Mouse (Mus musculus) adrenal gland, adult (tissue): Measurements from ENCODE around the gene Vwa5b2.
A peak's percentile ranks its signal among the peaks of the same experiment; 100 is the strongest.

Experiments used
- DNase-seq, 2 experiments: peaks; one replicate each; pipeline ENCODE4 v3.0.0; 2022 to 2023; ENCODE audit warnings: low spot score in 1 of 2; ENCODE audit not compliant: inconsistent age in 2 of 2

Vwa5b2 gene

DNA sequence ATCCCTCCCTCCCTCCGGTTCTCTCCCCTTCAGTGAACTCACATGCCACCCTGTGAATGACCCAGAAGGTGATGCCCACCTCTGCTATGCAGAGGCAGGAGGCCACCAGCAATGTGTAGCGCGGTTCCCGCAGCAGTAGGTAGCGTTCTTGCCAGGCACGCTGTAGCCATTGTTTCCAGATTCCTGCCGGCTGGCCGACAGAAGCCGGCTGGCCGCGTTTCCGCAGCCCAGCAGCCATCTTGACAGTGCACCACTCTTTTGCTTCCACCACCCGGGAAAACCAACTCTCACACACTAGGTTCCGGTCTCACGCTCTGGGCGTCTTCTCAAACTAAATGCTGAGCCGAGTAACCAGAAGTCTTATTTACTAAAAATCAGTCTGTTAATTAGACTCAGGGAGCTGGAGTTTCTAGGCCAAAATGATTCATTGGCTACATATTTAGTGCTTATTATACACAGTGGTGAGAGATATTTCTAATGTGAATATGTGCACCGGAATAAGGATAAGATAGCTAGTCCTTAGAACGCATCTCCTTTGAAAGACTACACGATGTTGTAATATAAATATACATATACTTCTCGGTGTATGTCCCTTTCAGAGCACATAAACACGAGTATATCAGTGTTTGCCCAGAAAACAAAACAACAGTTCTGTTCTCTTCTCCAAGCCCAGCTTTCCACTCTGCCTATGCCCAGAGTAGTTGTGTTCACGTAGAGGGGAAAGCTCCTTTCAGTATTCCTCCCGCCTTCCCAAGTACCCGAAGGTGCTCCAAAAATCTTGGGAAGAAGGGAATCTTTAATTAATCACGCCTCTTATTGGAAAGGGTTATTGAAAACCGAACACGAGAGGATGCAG lies 21.5 kb downstream of the Vwa5b2 start:
- DNase-seq = peak; percentile 78 to 94

DNA sequence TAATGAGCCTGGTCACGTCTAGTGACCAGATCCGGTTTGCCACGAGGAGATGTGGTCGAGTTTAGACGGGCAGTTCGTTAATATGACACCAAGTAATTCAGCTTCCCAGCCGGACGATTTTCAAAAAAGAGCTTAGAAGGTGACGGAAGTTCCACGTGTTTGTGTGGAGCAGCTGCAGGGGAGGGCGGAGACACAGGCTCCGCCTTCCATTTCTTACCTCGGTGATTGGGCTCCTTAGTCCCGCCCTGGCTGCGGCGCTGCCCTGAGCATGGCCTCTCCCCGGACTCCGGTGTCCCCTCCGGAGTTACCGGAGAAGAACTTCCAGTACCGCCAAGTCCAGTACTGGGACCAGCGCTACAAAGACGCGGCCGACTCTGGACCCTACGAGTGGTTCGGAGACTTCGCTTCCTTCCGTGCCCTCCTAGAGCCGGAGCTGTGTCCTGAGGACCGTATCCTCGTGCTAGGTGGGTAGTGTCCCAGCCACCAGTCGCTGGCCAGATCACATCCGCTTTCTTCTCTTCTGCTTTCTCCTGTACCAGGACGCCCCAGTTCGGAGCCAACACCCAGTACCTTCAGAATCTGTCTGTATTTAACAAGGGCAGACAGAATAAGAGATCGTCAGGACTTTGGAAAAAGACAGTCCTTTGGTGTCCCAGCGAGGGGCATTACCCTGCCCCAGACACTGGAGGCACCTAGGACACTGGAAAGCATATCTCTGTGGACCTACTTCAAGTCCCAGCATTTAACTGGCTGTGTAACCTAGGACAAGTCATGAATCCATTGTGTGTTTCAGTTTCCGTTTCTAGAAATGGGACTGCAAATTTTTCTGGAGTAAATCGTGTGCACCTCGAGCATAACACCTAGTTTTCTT lies 22.3 kb downstream of the Vwa5b2 start, which contains the start of the genes Eef1akmt4, Gm49333 and Alg3:
Eef1akmt4 (plus strand) TSS at position 237 of the 871 bp plus-strand sequence.
Gm49333 (plus strand) TSS at position 254 of the 871 bp plus-strand sequence.
Alg3 (minus strand) TSS at position 379 of the 871 bp plus-strand sequence.
- DNase-seq = peak; percentile 92 to 97

DNA sequence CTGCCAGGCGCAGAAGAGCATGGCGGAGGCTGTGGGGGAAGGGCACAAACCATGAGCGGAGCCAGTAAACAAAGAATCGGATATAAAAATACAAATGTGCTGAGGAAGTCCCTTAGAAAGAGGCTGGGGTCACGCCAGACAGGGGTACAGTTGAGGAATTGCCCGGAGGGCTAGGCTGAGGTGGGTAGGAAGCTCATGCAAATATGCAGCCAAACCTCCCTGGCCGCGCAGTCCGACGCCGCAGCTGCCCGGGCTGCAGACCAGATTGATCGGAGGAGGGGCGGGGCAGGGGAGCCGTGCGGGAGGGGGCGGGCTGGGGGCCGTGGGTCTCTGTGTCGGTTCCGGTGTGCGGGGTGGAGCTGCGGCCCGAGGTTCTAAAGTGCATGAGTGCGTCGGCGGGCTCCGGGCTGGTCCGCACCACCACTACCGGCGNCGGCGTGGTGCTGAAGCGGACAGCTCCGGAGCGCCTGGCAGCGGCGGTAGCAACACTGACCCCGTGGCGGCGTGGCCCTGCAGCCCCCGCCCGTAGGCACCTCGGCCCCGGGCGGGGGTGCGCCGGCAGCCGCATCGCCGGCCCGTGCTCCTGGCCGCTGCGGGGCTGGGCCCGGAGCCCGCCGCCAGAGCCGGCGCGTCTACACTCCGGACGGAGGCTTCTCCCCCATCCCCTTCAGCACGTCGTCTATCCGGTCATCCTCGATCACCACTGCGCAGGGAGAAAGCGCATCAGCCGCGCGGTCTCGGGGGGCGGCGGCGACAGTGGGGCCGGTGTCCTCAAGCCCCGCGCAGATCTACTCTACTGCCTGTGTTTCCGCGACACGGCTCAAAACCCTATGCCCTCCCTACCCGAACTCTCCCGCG lies 30.5 kb downstream of the Vwa5b2 start:
- DNase-seq = peak; percentile 45 to 78

DNA sequence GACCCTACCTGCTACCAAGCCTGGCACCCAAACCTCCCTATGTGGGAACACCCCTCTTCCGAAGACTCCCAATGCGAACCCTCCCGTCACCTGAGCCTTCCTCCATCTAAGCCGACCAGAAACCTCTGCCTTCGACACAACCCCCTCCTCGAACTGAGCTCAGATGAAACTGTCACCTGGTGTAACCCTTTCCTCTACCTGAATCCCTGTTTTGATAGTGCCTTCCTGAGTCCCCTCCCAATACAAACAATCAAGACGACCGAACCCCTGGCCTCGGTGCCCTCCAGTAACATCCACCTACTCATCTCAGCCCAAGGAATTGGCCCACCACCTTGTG lies 31.1 kb downstream of the Vwa5b2 start:
- DNase-seq = no peak

DNA sequence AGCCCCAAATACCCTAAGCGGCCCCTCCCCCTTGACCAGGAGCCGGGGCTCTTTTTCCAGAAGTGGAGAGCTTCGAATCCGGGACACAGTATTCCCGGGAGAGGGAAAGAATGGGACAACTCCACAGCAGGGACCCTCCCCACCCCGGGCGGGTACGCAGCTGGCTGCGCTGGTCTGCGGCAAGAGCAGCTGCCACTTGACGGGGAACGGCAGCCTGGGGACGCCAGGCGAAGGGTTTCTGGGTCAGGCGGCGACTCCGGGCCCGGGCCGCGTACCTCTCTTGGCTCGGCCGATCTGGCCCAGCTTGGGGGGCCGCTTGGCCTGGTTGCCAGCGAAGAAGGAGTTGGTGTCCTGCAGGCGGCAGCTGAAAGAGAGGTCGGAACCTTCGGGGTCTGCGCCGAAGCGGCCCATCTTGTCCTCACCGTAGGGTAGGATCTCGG lies 31.5 kb downstream of the Vwa5b2 start:
- peak in 1 of 2 experiments; percentile 88 for DNase-seq

DNA sequence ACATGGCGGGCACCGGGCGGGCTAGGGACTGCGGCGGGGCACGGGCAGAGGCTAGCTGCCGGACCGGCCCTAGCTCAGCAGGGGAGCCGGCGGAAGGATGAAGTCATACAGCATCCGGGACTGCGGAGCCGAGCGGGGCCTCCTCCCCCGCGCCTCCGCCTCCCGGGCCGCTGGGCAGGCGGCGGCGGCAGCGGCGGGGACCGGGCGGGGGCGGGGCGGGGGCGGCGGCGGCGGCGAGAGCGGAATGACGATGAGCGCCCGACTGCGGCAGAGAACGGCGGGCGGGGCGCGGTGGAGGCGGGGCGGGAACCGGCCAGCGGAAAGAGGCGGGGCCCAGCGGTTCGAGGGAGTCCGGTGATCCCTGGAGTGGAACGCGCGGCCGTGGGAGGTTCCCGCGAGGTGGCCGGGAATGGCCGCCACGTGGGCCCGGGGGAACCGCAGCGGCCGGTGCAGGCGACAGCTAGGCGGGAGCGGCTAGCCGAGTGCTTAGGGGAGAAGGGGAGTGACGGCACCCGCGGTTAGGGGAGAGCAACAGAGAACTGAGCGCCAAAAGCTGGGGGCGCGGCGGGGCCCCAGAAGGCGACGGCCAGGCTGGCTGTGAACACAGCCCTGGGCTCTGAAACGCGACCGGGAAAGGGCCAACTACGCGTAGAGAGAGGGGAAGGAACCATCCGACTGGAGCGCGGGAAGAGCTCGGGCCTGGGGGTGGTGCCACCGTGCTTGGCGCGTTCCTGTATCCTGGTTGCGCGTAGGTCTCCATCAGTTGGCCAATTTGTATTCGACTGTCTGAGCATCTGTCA lies 32.1 kb downstream of the Vwa5b2 start, which contains the start of gene Camk2n2:
Camk2n2 (minus strand) TSS at position 97 of the 800 bp plus-strand sequence.
- DNase-seq = peak; percentile 86 to 93

DNA sequence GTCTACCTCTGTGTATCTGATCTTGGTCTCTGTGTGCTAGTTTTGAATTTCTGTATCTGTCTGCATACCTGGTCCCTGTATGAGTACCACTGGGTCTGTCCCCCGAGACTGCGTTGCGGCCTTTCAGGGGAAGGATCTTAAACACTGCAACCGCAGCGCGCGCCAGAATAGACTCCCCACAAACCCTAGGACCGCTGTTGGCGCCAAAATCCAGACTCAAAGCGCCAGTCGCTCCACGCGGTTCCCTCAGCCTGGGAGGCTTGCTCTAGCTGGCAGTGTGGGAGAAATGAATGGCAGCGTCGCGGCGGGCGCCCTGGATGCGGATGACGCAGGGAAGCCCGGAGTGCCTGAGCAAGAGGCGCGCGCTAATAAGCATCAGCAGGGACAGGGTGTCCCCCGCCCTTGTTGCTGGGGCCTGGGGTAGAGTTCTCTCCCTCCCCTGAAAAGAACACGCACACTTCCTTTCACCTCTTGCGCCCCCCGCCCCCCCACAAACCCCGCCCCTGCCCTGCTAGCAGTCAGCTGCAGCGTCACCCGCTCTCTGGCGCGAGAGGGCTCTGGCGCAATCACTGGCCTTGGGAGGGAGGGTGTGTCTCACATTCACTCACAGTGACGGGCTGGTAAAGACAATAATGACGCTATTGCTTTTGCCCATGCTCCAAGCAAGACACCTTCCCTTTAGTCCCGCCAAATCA lies 32.9 kb downstream of the Vwa5b2 start:
- peak; percentile 92 to 96 for DNase-seq

DNA sequence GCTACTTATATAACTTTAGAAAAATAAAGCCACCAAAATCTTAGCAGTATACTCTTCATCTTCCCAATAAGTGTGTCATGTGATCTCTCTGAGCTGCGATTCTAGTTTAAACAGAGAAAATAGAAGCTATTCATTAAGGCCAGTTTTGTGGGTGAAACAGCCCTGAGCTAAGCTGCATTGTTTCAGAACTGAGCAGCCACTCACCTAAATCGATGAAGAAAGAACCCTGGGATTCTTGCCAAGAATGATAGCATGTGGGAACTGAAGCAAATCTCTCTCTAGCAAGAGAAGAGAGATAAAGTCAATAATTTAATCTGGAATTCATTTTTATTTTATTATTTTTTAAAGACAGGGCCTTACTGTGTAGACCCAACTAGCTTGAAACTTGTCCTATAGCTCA lies 33.9 kb downstream of the Vwa5b2 start:
- peak in 1 of 2 experiments; percentile 74 for DNase-seq

DNA sequence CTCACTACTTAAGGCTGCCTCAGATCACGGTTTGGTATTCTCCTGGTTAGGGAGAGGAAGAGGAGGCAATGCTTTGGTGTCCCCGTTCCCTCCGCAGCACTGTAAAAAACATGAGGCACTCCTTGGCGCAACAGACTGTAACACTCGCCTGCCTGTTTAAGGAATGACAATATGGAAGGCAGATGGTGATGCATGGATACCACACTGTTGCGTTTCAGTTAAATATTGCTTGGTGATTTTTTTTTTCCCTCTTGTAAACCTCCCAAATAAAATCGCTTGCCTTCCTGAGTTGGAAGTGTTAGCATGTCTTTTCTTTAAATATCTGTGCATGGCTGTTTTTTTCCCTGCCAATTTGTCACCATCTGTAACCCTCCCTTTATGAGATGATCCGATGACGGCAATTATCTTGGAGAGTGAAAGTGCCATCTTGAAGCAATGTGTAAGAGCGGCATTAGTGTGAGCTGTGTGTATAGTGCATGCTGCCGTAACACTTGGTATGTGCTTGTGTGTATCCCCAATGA lies 39.7 kb downstream of the Vwa5b2 start:
- DNase-seq = no peak

DNA sequence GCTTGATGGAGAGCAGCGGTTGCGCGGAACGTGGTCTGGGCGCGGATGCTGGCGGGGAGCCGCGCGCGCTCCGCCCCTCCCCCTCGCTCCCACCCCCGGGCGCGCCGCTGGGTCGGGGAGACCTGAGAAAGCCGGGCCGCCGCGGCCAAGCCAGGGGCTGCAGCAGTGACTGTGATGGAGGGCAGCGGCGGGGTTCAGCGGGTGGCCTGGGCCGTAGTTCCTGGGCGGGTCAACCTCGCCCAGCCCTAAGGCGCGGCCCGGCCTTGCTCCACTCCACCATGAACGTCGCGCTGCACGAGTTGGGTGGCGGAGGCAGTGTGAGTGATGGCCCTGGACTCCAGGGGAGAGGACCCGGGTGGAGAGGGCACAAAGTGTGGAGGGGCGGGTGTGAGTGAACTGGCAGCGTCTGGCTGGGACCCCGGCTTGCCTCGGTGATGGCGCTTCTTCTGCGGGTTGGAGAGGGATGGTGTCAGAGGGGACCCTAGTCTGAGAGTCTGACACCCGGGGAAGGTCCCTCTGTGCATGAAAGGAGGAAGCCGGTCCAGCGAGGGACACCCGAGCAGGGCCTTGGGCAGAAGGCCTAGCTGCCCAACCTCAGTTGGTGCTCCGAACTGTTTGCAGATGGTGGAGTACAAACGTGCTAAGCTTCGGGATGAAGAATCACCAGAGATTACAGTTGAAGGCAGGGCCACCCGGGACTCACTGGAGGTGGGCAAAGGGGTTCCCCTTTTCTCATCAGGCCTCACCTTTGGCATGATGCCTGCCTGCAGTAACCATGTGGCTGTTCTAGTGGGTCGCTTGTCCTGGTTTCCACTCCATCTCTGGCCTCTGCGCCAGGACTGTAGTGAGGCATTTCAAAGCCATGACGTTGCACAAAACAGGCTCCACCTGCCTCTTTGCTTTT lies 40.7 kb downstream of the Vwa5b2 start, which contains the start of gene Ece2:
Ece2 (plus strand) TSS at position 98 of the 904 bp plus-strand sequence.
- peak; percentile 53 to 78 for DNase-seq

DNA sequence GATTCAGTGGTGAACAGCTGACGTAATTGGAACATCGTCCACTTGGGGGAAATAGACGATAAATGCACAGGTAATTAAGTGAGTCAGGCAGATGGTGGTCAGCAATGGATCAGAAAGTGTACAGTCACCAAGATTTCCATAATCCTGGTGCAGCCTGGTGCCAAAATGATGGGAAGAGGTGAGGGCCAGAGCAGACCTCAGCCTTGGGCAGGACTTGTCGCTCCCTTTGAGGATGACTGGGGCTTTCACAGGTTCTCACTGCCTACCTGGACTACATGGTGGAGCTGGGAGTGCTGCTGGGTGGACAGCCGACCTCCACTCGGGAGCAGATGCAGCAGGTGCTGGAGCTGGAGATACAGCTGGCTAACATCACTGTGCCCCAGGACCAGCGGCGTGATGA lies 48.1 kb downstream of the Vwa5b2 start:
- no peak for DNase-seq

DNA sequence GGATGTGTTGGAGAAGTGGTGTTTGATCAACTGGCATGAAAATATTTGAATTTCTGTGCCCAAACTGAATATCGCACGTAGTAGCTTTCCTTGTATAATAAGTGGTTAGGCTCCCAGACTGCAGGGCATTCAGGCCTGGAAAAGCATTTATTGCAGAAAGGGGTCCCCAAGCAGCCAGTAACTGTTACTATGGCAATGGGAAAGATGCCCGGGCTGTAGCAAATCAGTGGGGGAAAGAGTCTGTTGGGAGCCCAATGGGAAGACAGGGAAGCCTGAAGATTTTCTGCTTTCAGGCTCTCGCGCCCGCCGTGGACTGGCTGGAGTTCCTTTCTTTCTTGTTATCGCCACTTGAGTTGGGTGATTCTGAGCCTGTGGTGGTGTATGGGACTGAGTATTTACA lies 49.1 kb downstream of the Vwa5b2 start:
- no peak for DNase-seq

DNA sequence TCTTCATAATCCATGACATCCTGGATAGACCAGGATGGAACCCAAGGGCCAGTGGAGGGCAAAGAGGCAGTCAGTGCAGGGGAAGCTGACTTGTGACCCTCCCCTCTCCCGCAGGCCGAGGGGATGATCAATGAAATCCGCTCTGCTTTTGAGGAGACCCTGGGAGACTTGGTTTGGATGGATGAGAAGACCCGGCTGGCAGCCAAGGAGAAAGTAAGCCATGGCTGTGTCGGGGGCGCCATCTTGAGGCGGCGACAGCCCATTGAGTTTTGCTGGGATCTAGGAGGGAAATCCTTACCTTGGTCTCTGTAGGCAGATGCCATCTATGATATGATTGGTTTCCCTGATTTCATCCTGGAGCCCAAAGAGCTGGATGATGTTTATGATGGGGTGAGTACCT lies 52.9 kb downstream of the Vwa5b2 start:
- peak; percentile 75 to 91 for DNase-seq

DNA sequence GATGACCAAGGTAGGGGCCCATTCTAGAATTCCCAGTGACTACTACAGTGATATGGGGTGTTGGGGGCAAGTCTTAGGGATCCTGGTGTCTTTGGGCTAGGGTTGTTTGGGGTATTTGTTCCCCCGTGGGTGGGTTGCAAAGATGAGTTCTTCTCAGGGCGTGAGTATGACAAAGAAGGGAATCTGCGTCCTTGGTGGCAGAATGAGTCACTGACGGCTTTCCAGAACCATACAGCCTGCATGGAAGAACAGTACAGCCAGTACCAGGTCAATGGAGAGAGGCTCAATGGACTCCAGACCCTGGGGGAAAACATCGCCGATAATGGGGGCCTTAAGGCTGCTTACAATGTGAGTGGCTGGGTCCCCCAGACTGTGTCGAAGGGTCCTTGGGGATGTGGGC lies 54.6 kb downstream of the Vwa5b2 start:
- peak; percentile 81 to 89 for DNase-seq

DNA sequence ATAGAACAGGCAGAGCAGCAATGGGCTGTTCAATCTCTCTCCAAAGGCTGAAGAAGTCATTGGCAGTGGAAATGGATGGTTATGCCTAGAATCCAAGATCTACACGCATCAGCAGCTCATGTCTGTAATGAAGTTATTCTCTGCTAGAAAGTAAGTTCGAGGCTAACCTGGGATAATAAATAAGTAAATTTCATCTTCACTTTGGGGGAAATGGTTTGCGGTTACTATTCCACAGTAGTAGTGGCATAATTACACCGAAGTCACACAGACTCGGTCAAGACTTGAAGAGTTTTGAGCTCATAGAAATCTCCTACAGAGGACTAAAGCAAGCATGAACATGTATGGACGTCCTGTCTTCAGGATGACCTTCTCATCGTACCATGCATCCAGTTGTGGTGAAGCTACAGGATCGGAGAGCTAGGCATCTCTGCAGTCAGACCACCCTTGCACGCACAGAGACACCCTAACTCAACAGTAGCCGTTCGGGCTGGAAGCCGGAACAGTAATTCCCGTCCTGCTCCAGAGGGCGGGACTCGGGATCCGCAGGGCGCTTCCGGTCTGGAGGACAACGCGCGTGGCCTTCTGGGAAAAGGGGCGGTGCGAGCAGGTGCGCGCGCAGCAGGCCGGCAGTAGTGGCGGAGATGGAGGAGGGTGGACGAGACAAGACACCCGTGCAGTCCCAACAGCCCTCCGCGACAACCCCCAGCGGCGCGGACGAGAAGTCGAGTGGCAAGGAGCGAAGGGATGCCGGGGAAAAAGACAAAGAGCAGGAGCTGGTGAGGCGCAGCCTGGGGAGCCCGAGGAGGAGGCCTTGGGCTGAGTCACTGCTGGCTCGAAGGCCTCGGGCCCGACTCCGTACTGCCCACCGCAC lies 62.0 kb downstream of the Vwa5b2 start, which contains the start of gene Psmd2:
Psmd2 (plus strand) TSS at position 577 of the 871 bp plus-strand sequence.
- peak; percentile 97 to 99 for DNase-seq

DNA sequence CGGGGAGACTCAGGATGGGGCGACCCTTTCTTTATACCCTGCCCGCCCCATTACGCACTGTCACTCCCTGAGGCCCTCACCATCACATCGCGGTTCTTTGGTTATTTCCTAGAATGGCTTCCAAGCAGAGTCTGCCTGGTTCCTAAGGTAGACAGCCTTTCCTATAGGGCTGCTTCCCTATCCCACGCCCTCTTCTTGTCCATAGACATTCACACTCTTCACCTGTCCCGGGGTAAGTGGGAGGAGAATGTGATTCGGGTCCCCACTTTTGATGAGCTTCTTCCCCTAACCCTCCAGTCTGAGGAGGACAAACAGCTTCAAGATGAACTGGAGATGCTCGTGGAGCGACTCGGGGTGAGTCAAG lies 62.7 kb downstream of the Vwa5b2 start:
- no peak for DNase-seq

DNA sequence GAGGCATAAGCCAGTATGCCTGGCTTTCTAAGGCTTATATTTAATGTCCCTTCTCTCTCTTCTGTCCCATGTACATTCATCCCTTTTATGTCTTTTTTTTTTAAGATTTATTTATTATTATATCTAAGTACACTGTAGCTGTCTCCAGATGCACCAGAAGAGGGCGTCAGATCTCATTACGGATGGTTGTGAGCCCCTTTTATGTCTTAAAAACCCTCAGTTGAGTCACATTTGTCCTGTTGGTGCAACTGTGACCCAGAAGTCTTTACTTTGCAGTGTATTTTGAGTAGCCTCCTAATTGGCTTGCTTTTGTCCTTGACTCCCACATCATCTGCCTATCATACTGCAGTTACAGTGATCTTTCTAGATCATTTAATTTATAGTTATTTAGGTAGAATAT lies 64.0 kb downstream of the Vwa5b2 start:
- DNase-seq = no peak
